Mouse (Mus musculus) T-helper 17 cell (primary cell): Measurements from ENCODE around the gene Map4k2.

ENCODE experiments used
- in situ Hi-C, 2 experiments: fragments of 300-600 bp; cut with MboI, MseI; formaldehyde crosslinking; loops; 1 replicate in 1 of 2; 2 replicates in 1 of 2; pipeline ENCODE4 v1.15.1; 2025; ENCODE audit warnings: high pct_unique_total_duplicates in 2 of 2

The Map4k2 gene

DNA sequence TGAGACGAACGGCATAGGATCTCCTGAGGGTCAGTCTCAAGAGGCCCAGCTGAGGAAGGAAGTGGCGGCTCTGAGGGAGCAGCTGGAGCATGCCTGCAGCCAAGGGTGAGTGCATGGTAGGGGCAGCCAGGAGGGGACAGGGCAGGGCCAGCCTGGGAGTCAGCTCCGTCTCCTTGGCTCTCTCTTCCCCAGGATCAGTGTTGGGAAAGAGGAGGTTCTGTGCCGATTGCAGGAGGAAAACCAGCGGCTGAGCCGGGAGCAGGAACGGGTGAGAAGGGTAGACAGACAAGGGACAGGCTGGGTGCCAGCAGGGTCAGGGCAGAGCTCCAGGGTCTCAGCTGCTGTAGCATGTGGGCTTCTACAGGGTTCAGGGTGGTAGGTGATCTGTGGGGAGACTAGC, 26.4 kb upstream of the Map4k2 start:
- in situ Hi-C loops, result no loop called here

DNA sequence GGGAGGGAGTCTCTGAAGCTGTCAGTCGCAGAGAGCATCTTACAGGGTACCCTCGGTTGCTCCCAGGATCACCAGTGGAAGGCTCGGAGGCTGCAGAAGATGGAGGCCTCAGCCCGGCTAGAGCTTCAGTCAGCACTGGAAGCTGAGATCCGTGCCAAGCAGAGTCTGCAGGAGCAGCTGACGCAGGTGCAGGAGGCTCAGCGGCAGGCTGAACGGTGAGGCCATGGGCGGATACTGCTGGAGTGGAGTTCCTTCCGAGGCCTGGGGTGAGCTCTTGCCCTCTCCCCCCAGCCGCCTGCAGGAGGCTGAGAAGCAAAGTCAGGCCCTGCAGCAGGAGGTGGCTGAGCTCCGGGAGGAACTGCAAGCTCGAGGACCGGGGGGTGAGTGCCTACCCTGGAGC, 25.4 kb upstream of the Map4k2 start:
- in situ Hi-C loops, result no loop called here

DNA sequence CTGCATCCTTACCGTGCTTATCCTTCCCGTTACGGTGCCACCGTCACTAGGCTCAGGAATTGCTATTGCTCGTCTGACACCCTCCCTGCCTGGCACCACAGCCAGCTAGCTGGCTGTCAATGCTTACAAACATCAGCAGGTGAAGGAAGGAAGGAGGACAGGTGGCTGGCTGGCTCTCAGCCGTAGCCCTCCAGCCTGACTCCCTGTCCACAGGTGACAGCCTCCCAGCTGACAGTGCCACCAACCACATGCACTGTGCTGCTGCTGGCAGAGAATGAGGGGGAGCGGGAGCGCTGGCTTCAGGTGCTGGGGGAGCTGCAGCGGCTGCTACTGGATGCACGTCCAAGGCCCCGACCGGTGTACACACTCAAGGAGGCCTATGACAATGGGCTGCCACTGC, 22.8 kb upstream of the Map4k2 start:
- in situ Hi-C loops, result no loop called here

DNA sequence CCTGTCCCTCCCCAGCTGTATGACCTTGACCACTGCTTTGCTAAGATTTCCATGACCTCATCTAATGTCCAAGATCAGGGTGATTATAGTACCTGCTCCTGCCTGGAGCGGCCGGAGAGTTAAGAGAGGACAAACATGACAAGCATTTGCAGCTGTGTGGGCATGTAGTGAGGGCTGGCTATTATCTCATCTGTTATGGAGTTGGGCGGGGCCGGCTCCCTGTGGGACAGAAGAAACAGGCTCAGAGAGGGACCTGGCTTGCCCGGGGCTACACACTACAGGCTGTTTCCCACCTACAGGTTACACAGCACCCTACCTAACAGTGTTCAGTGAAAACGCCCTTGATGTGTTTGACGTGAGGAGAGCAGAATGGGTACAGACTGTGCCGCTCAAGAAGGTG, 19.6 kb upstream of the Map4k2 start:
- in situ Hi-C loops, result no loop called here

DNA sequence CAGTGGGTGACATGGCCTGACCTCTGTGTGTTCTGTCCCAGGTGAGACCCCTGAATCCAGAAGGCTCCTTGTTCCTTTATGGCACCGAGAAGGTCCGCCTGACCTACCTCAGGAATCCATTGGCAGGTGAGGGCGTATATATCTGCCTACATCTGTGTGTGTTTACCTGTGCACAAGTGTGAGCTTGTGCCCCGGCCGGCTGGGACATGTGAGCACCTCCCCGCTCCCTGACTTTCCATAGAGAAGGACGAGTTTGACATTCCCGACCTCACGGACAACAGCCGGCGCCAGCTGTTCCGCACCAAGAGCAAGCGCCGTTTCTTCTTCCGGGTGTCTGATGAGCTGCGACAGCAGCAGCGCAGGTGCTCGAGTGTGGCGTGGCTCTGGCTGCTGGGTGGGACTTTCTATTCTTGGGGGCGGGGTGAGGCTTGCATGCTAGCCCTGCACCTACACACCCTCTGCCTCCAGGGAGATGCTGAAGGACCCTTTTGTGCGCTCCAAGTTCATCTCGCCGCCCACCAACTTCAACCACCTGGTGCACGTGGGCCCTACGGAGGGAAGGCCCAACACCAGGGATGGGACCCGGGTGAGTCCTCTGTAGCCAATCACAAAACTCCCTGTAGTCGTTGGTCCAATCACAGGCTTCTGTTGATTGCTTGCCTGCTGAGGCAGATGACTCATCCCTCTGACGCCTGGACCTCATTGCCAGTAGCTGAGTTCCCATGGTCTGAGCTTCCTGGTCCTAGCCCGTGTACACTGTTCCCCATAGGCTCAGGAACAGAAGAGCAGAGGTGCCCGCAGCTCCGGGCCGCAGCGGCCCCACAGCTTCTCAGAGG, 18.9 kb upstream of the Map4k2 start:
- in situ Hi-C loops, result no loop called here

DNA sequence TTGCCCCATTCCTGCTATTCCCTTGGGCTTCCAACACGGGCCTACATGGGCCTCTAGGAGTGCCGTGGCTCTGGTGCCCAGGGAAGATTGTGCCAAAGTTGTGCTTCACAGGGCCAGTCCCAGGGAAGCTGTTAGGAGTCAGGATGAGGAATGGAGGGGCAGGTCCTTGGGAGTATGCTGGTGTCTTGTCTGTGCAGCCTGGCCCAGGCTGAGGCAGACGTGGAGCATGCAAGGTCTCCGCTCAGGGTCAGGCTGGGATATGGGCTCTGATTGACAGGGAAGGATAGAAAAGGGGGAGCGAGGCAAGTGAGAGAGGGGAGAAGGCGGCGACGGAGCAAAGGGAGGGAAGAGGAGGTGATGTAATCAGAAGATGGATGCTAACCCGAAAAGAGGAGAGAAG, 16.2 kb upstream of the Map4k2 start:
- in situ Hi-C loops, result no loop called here

DNA sequence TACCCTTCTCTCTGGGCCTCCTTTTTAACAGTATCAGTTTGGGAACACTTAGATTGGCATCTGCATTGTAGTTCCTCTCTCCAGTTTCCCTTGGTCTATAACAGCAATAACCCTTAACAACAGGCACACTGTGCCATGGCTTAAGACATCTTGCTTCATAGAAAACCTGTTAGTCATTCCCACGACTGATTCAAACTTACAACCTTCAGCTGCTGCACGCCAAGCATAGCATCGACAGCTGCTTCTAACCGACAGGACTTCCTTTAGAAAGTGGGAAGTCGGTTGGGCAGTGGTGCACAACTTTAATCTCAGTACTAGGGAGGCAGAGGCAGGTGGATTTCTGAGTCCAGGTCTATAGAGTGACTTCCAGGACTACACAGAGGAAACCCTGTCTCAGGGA, 9.8 kb upstream of the Map4k2 start:
- in situ Hi-C loops, result loop anchor here in 1 of 2 experiments (5.0 kb wide), 1 partner anchor 194 kb away; no protein-coding TSS in a partner anchor

DNA sequence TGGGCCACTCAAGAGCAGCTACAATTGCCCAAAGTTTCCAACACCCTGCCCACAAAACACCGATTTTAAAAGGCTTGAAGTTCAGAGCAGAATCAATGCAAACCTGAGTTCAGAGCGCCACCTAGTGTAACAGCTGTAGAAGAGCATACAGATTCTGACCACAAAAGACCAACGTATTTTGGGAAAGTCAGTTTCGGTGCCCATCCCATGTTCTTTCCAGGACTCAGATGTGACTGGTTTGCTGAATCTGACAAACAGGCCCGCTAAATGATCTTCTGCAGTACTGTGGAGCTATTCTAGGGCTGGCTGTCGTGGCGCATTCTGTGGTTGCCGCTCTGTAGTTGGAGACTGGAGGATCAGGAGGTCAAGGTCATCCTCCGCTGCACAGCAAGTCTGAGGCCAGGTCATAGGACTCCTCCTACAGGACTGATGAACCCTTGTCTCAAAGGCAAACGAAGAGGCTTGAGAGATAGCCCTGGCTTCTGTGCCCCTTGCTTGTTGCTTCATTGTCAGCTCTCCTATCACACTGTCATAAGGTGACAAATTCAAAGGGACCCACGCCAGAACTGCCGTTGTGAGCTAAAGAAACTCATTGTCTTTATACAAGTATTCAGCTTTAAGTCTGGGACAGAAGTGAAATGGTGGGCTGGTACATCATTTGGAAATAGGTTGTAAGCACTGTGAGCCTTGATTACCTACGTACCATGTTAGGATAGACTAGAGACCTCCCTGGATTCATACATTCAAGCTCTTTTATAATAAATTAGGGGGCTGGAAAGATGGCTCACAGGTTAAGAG, 9.0 kb upstream of the Map4k2 start:
- in situ Hi-C loops, result loop anchor here in 1 of 2 experiments (5.0 kb wide), 1 partner anchor 195 kb away; no protein-coding TSS in a partner anchor

DNA sequence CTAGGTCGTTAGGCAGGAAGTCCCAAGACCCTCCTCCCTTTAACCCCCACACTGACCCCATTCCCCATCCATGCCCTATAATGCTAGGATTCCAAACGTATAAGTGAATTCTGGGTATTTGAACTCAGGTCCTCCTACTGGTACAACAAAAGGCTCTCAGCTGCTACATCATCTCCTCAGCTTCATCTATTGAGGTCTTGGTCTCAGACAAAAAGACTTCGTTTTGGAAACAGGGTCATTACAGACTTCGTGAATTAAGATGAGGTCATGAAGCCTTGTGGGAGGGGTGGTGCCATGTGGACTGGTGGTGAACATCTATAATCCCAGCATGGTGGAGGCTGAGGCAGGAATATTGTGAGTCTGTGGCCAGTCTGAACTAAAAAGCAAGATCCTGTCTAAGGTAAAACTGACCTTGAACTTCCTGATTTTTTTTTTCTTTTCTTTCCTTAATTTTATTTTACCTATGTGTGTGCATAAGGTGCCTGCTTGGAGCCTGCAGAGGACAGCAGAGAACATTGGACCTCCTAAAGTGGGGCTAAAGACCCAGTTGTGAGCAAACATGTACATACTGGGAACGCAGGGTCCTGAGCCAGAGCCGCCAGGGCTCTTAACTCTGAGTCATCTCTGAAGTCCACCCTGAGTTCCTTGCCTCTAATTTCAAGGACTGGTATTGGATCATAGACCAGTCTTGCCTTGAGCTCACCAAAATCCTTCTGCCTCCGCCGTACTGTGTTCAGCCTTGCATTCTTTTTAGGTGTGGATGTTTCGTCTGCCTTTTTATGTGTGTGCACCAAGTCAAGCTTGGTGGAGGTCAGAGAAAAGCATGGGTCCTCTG, 7.0 kb upstream of the Map4k2 start:
- in situ Hi-C loops, result loop anchor here in 1 of 2 experiments (5.0 kb wide), 1 partner anchor 197 kb away; no protein-coding TSS in a partner anchor

DNA sequence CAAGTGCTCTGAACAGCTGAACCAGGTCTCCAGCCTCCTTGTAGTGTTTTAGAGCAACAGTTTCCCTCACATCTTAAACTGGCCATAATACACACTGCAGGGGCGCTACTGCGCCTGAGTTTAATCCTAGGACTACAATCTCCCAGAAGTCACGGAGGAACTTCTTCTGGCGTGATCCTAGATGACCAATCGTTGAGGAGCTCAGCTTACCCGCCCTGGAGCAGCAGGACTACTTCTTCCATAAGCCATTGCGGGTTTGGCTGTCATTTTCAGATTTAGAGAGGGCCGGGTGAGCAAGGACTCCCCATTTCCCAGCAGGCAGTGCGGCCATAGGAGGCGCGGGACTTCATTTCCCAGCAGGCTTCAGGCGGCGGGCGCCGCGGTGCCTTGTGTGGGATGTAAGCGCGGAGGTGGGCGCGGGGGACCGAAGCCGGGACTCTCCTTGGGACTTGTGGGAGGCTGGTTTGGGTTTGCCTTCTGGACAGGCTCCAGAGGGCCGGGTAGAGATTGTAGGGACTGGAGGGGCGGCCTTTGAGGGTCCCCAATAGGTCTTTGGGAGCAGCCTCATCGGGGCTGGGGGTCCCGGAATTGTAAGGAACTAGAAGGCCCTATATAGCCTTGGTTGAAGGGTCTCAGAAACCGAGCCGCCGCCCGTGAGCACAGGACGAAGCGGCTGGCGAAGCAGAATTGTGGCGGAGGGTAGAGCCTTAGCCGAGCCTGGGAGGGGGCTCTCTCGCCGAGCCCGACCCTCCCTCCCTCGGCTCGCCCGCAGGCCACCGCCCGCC, 6.1 kb upstream of the Map4k2 start, which contains the start of gene Men1:
Gene Men1 (plus strand): TSS at position 307 of the 785 bp plus-strand sequence.
- in situ Hi-C loops, result loop anchor here in 1 of 2 experiments (5.0 kb wide), 2 partner anchors 73 to 198 kb away; no protein-coding TSS in a partner anchor

DNA sequence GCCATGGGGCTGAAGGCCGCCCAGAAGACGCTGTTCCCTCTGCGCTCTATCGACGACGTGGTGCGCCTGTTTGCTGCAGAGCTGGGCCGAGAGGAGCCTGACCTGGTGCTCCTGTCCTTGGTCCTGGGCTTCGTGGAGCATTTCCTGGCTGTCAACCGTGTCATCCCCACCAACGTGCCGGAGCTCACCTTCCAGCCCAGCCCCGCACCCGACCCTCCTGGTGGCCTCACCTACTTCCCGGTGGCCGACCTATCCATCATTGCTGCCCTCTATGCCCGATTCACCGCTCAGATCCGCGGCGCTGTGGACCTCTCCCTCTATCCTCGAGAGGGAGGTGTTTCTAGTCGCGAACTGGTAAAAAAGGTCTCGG, 5.5 kb upstream of the Map4k2 start:
- in situ Hi-C loops, result loop anchor here in 1 of 2 experiments (5.0 kb wide), 1 partner anchor 73 kb away; no protein-coding TSS in a partner anchor

DNA sequence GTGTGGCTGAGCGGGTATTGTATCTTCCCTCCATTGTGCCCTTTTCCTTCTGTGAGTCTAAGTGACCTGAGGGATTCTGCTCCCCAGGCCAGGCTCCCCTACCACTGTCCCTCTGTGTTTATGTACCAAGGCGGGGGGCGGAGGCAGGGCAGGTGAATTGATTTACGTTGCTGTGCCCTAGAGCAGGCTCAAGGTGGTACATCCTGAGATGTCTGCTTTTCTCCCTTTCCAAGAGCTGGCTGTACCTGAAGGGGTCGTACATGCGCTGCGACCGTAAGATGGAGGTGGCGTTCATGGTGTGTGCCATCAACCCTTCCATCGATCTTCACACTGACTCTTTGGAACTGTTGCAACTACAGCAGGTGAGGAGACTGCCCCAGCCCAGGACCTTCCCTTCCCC, 4.0 kb upstream of the Map4k2 start:
- in situ Hi-C loops, result loop anchor here in 1 of 2 experiments (5.0 kb wide), 1 partner anchor 75 kb away; no protein-coding TSS in a partner anchor

DNA sequence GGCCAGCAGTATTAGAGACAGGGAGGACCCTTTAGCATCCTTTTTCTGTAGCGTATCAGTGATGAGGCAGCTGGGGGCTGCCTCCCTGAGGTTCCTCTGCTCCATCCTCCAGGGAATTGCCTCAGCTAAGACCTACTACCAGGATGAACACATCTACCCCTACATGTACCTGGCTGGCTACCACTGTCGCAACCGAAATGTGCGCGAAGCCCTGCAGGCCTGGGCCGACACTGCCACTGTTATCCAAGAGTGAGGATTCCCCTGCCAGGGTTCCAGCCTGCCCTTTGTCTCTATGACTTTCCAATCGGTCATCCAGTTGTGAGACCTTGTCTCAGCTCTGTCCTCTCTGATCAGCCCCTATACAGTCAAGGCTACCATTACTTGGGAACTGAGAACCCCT, 2.8 kb upstream of the Map4k2 start:
- in situ Hi-C loops, result loop anchor here in 1 of 2 experiments (5.0 kb wide), 1 partner anchor 76 kb away; no protein-coding TSS in a partner anchor

DNA sequence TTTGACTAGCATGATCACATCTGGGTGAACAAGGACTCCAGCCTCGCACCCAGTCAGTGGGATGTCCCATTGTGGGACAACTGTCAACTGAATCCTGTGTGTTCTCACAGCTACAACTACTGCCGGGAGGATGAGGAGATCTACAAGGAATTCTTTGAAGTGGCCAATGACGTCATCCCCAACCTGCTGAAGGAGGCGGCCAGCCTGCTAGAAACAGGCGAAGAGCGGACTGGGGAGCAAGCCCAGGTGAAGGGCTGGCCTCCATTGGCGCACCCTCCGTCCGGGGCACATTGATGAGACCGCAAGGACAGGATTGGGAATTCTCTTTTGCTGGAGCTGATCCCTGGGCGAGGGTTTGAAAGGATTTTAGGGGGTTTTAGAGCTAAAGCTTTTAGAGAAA, 2.2 kb upstream of the Map4k2 start:
- in situ Hi-C loops, result loop anchor here in 1 of 2 experiments (5.0 kb wide), 1 partner anchor 76 kb away; no protein-coding TSS in a partner anchor

DNA sequence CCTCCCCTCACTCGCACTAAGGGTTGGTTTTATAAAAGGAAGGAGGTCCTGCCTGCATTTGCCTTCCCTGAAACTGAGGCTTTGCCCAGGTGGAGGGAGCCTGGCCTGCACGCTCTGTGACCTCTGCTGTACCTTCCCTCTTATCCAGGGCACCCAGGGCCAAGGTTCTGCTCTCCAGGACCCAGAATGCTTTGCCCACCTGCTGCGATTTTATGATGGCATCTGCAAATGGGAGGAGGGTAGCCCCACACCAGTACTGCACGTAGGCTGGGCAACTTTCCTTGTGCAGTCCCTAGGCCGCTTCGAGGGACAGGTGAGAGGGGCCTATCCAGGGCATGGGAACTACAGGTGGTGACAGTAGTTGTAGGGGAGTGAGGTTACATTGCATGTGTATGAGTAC, 1.7 kb upstream of the Map4k2 start:
- in situ Hi-C loops, result loop anchor here in 1 of 2 experiments (5.0 kb wide), 1 partner anchor 77 kb away; no protein-coding TSS in a partner anchor

DNA sequence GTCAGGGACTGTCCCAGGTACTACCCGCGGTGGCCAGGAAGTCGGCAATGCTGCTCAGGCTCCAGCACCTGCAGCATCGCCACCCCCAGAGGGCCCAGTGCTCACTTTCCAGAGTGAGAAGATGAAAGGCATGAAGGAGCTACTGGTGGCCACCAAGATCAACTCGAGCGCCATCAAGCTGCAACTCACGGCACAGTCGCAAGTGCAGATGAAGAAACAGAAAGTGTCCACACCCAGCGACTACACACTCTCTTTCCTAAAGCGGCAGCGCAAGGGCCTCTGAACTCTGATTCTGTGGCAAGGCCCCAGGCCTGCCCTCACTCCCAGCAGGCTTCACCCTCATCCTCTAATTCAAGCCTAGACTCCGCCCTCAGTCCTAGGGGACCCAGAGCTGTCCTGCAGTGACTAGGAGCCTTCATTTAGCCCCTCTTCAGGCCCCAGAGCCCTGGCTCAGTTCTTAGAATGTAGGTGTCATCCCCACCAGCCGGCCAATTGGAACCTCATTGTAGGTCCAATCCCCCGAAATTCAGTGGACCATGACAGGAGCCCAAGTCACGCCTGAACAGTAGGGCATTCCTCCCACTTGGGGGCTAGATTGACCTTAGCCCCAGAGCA, 938 bp upstream of the Map4k2 start:
- in situ Hi-C loops, result loop anchor here in 1 of 2 experiments (5.0 kb wide), 1 partner anchor 78 kb away; no protein-coding TSS in a partner anchor

DNA sequence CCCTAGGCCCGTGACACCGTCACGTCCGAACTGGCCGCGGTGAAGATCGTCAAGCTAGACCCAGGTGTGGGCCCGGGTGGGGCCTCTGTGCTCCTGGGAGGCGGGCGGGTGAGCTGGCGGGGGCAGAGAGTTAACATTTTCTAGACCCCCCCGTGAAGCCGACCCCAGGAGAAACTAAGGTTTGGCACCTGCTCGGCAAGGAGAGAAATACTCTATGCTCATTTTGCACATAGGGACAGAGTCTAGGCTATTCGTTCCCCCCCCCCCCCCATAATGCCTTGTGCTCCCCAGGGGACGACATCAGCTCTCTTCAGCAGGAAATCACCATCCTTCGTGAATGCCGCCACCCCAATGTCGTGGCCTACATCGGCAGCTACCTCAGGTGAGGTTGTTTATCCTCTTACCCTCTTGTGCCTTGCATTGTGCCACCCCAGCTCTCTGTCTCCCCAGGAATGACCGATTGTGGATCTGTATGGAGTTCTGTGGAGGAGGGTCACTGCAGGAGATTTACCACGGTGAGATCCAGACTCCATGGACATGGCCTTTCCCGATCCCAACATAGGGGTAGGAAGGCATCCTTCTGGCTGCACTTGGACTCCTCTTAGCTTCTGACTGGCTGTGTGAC, 630 bp downstream of the Map4k2 start:
- in situ Hi-C loops, result no loop called here

DNA sequence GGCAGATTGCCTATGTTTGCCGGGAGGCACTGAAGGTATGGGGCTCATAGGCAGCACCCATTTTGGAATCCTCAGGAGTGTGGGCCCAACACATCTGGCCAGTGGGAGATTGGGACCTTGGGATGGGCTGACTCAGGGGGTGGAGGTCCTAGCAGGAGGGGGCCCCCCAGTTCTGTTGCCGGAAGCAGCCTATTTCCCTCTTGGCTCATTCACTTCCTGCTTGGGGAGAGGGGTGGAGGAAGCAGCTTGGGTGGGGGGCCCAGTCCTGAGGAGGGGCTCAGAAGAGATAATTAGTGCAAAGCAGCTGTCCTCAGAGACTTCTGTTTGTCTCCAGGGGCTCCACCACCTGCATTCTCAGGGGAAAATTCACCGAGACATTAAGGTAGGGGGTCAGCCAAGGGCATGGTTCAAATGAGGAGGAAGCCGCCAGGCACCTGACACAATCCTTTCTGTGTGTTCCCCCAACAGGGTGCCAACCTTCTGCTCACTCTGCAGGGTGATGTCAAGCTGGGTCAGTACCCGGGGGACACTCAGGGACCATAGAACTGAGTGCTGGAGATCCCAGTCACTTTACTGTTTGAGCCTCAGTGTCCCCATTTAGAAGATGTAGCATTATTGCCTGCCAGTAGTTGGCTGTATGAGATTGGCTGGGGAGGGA, 1.5 kb downstream of the Map4k2 start:
- in situ Hi-C loops, result no loop called here
